Mouse (Mus musculus) layer of hippocampus, adult 8-10 months (tissue): ENCODE results near the gene Dld. TPM values are rescaled to one million over a fixed set of nuclear protein-coding genes. Genes with fewer than 3 reads are reported as not detected.

Experiments
- DNase-seq, 2 experiments: peaks; one replicate each; pipeline ENCODE4 v3.0.0; 2022; ENCODE audit warnings: low spot score in 2 of 2
- total RNA-seq, 4 experiments: library from RNA; stranded (reverse); gene quantifications; 2 replicates each; pipeline ENCODE4 v1.2.4; 2022

The Dld gene
- total RNA-seq, result 100 to 1,000 TPM in 3 of 4 experiments, 10 to 100 TPM in 1; 95.7 to 114 (median 110) TPM

GRCm38 (mm10) chr12:31350944-31351928, at the start of gene Dld:
Gene Dld (minus strand): TSS chr12:31351453.
- peak; percentile 95 for DNase-seq

- DNase-seq, result no peak
These were observed 49.6 kb upstream of the Dld start for GRCm38 (mm10) chr12:31400821-31401220.

GRCm38 (mm10) chr12:31397709-31398108, 46.5 kb upstream of the Dld start:
- DNase-seq, result no peak

- DNase-seq, result no peak
These were observed 44.6 kb upstream of the Dld start for GRCm38 (mm10) chr12:31395895-31396294.

- DNase-seq, result no peak
These were observed 40.4 kb upstream of the Dld start for GRCm38 (mm10) chr12:31391696-31392095.

- DNase-seq, result no peak
These were observed 39.3 kb upstream of the Dld start, which contains the start of gene Slc26a3 for GRCm38 (mm10) chr12:31390571-31390970. Gene Slc26a3 (plus strand): TSS chr12:31390871.

GRCm38 (mm10) chr12:31387303-31387702, 36.0 kb upstream of the Dld start:
- no peak for DNase-seq

GRCm38 (mm10) chr12:31382451-31382850, 31.2 kb upstream of the Dld start:
- DNase-seq, result no peak

- no peak for DNase-seq
These were observed 29.6 kb upstream of the Dld start for GRCm38 (mm10) chr12:31380878-31381277.

- no peak for DNase-seq
These were observed 26.0 kb upstream of the Dld start for GRCm38 (mm10) chr12:31377241-31377640.

- no peak for DNase-seq
These were observed 25.2 kb upstream of the Dld start for GRCm38 (mm10) chr12:31376326-31376950.

- no peak for DNase-seq
These were observed 24.0 kb upstream of the Dld start for GRCm38 (mm10) chr12:31375283-31375615.

- DNase-seq, result peak; percentile 38 to 67
These were observed 23.5 kb upstream of the Dld start for GRCm38 (mm10) chr12:31374603-31375282.

GRCm38 (mm10) chr12:31369656-31370055, 18.4 kb upstream of the Dld start:
- DNase-seq, result no peak

- no peak for DNase-seq
These were observed 17.9 kb upstream of the Dld start for GRCm38 (mm10) chr12:31369118-31369517.

GRCm38 (mm10) chr12:31367721-31368120, 16.5 kb upstream of the Dld start:
- no peak for DNase-seq

GRCm38 (mm10) chr12:31366428-31366827, 15.2 kb upstream of the Dld start:
- DNase-seq, result no peak

- DNase-seq, result no peak
These were observed 886 bp downstream of the Dld start for GRCm38 (mm10) chr12:31350191-31350943.

- DNase-seq, result no peak
These were observed 18.0 kb downstream of the Dld start for GRCm38 (mm10) chr12:31333261-31333660.

- DNase-seq, result no peak
These were observed 24.1 kb downstream of the Dld start for GRCm38 (mm10) chr12:31327139-31327538.

- no peak for DNase-seq
These were observed 28.0 kb downstream of the Dld start for GRCm38 (mm10) chr12:31323136-31323695.
